Mouse (Mus musculus) kidney, embryonic 15.5 days (tissue): ENCODE measurements around the gene Malrd1. TPM values are rescaled to one million over a fixed set of nuclear protein-coding genes. Genes with fewer than 3 reads are reported as not detected.
"Not testable (repeated sequence)": the region's sequence is repeated elsewhere in the genome, so short reads cannot be mapped to it uniquely, and the experiment has no call there.

Experiments used
- ATAC-seq: fragments of 200-750 bp; cut with Nextera tagmentation; replicated peaks from 2 replicates; pipeline ENCODE4 v1.8.0; 2017; ENCODE audit warnings: moderate TSS enrichment; ENCODE audit not compliant: low FRiP score
- H3K27ac ChIP-seq: fragments of 300-500 bp; sonication (generic); 2 replicates; pipeline ENCODE4 v1.5.1; 2015; ENCODE audit warnings: mild to moderate bottlenecking, inconsistent platforms
- H3K27me3 ChIP-seq: fragments of 300-500 bp; sonication (generic); 2 replicates; pipeline ENCODE4 v1.6.1; 2015; ENCODE audit warnings: inconsistent platforms
- H3K36me3 ChIP-seq: fragments of 300-500 bp; sonication (generic); 2 replicates; pipeline ENCODE4 v1.6.1; 2015; ENCODE audit warnings: inconsistent platforms
- H3K4me1 ChIP-seq: fragments of 300-500 bp; sonication (generic); 2 replicates; pipeline ENCODE4 v1.6.1; 2015; ENCODE audit warnings: inconsistent platforms
- H3K4me2 ChIP-seq: fragments of 300-500 bp; sonication (generic); 2 replicates; pipeline ENCODE4 v1.6.1; 2015; ENCODE audit warnings: moderate library complexity, mild to moderate bottlenecking, inconsistent platforms
- H3K4me3 ChIP-seq: fragments of 300-500 bp; sonication (generic); replicated peaks from 2 replicates; pipeline ENCODE4 v1.5.1; 2015; ENCODE audit warnings: mild to moderate bottlenecking, inconsistent platforms
- H3K9ac ChIP-seq: fragments of 300-500 bp; sonication (generic); 2 replicates; pipeline ENCODE4 v1.6.1; 2015; ENCODE audit warnings: mild to moderate bottlenecking, inconsistent platforms
- H3K9me3 ChIP-seq: fragments of 300-500 bp; sonication (generic); replicated peaks from 2 replicates; pipeline ENCODE4 v1.6.1; 2016; ENCODE audit warnings: inconsistent platforms
- WGBS: fragments of 180-500 bp; shearing (Covaris S2); methylation state at CpG from one replicate; pipeline ENCODE4 v1.1.7; 2015; ENCODE audit warnings: mixed read lengths; 5-methylcytosine and 5-hydroxymethylcytosine counted together
- polyA plus RNA-seq: library from polyadenylated mRNA; unstranded; fragments of >200 nt; fragmentation: Nextera tagmentation; extraction: Ambion mirVana; gene quantifications from 2 replicates; pipeline ENCODE4 v1.2.1, GENCODE M21; 2015

Gene Malrd1
- polyA plus RNA-seq, 1 experiment from 2014 or later: 0.29 TPM

- Histone ChIP-seq H3K4me3 (no peak overlapping the region), H3K4me2 (no peak overlapping the region), H3K27me3 (no peaks in the 10 kb centered on the region), H3K4me1 (no peaks in the 10 kb centered on the region), H3K27ac (no peak overlapping the region), H3K9ac (no peak overlapping the region), H3K9me3 (no peaks in the 10 kb centered on the region), H3K36me3 (no peaks in the 10 kb centered on the region)
- 30% methylated on average over 7 of the region's 7 CpGs for WGBS
- no peak for ATAC-seq
These were observed 343.1 kb downstream of the Malrd1 start for GRCm38 (mm10) chr2:15869380-15869779.

- no peak for ATAC-seq
- Histone ChIP-seq H3K4me1 (no peaks in the 10 kb centered on the region), H3K4me3 (no peak overlapping the region), H3K9ac (no peak overlapping the region), H3K27me3 (no peaks in the 10 kb centered on the region), H3K9me3 (no peaks in the 10 kb centered on the region), H3K27ac (no peak overlapping the region), H3K4me2 (no peak overlapping the region), H3K36me3 (no peaks in the 10 kb centered on the region)
- whole genome bisulfite sequencing: 77% methylated on average over 1 of the region's 1 CpGs
These were observed 367.3 kb downstream of the Malrd1 start for GRCm38 (mm10) chr2:15893418-15894120.

GRCm38 (mm10) chr2:15925432-15925831, 399.2 kb downstream of the Malrd1 start:
- no peak overlapping the region for H3K4me2 ChIP-seq
- no peak for ATAC-seq
- H3K27me3 ChIP-seq: no peaks in the 10 kb centered on the region
- H3K27ac ChIP-seq: no peak overlapping the region
- H3K4me3 ChIP-seq: no peak overlapping the region
- H3K9me3 ChIP-seq: no peaks in the 10 kb centered on the region
- WGBS: 43% methylated on average over 3 of the region's 3 CpGs
- no peaks in the 10 kb centered on the region for H3K36me3 ChIP-seq
- H3K4me1 ChIP-seq: no peaks in the 10 kb centered on the region
- H3K9ac ChIP-seq: no peak overlapping the region

GRCm38 (mm10) chr2:15926041-15926440, 399.8 kb downstream of the Malrd1 start:
- no peak for ATAC-seq
- no peak overlapping the region for H3K27ac ChIP-seq
- H3K9me3 ChIP-seq: no peaks in the 10 kb centered on the region
- no peak overlapping the region for H3K4me2 ChIP-seq
- H3K4me1 ChIP-seq: no peaks in the 10 kb centered on the region
- no peak overlapping the region for H3K9ac ChIP-seq
- WGBS: 49% methylated on average over 1 of the region's 1 CpGs
- H3K4me3 ChIP-seq: no peak overlapping the region
- H3K36me3 ChIP-seq: no peaks in the 10 kb centered on the region
- H3K27me3 ChIP-seq: no peaks in the 10 kb centered on the region

GRCm38 (mm10) chr2:15931479-15931878, 405.2 kb downstream of the Malrd1 start:
- 79% methylated on average over 1 of the region's 1 CpGs for WGBS
- Histone ChIP-seq H3K36me3 (no peaks in the 10 kb centered on the region), H3K9ac (no peak overlapping the region), H3K4me1 (no peaks in the 10 kb centered on the region), H3K27ac (no peak overlapping the region), H3K9me3 (no peaks in the 10 kb centered on the region), H3K4me2 (no peak overlapping the region), H3K27me3 (no peaks in the 10 kb centered on the region), H3K4me3 (no peak overlapping the region)
- no peak for ATAC-seq

GRCm38 (mm10) chr2:15931924-15932323, 405.6 kb downstream of the Malrd1 start:
- H3K36me3 ChIP-seq: no peaks in the 10 kb centered on the region
- no peak overlapping the region for H3K4me2 ChIP-seq
- H3K27ac ChIP-seq: no peak overlapping the region
- no peaks in the 10 kb centered on the region for H3K9me3 ChIP-seq
- H3K27me3 ChIP-seq: no peaks in the 10 kb centered on the region
- H3K4me3 ChIP-seq: no peak overlapping the region
- H3K9ac ChIP-seq: no peak overlapping the region
- no peaks in the 10 kb centered on the region for H3K4me1 ChIP-seq
- ATAC-seq: no peak

- no peak for ATAC-seq
- no peak overlapping the region for H3K27ac ChIP-seq
- no peaks in the 10 kb centered on the region for H3K36me3 ChIP-seq
- whole genome bisulfite sequencing: 68% methylated on average over 1 of the region's 1 CpGs
- H3K9ac ChIP-seq: no peak overlapping the region
- no peak overlapping the region for H3K4me2 ChIP-seq
- no peaks in the 10 kb centered on the region for H3K4me1 ChIP-seq
- no peak overlapping the region for H3K4me3 ChIP-seq
- H3K9me3 ChIP-seq: no peaks in the 10 kb centered on the region
- no peaks in the 10 kb centered on the region for H3K27me3 ChIP-seq
These were observed 406.1 kb downstream of the Malrd1 start for GRCm38 (mm10) chr2:15932340-15932739.

GRCm38 (mm10) chr2:16002925-16003324, 476.6 kb downstream of the Malrd1 start:
- H3K4me2 ChIP-seq: no peak overlapping the region
- no peak overlapping the region for H3K27ac ChIP-seq
- no peaks in the 10 kb centered on the region for H3K36me3 ChIP-seq
- WGBS: 60% methylated on average over 2 of the region's 2 CpGs
- no peak overlapping the region for H3K4me3 ChIP-seq
- no peak overlapping the region for H3K9ac ChIP-seq
- no peak for ATAC-seq
- no peaks in the 10 kb centered on the region for H3K27me3 ChIP-seq
- no peaks in the 10 kb centered on the region for H3K4me1 ChIP-seq
- no peaks in the 10 kb centered on the region for H3K9me3 ChIP-seq

GRCm38 (mm10) chr2:16017046-16017445, 490.8 kb downstream of the Malrd1 start:
- H3K27ac ChIP-seq, H3K27me3 ChIP-seq, H3K36me3 ChIP-seq, H3K4me3 ChIP-seq, H3K9ac ChIP-seq, H3K9me3 ChIP-seq, H3K4me2 ChIP-seq, H3K4me1 ChIP-seq, ATAC-seq: not testable (repeated sequence)
- WGBS: 87% methylated on average over 2 of the region's 2 CpGs

- not testable (repeated sequence) for H3K27ac ChIP-seq, H3K4me1 ChIP-seq, H3K4me3 ChIP-seq, H3K9me3 ChIP-seq, H3K9ac ChIP-seq, H3K36me3 ChIP-seq, ATAC-seq, H3K27me3 ChIP-seq, H3K4me2 ChIP-seq
These were observed 491.4 kb downstream of the Malrd1 start for GRCm38 (mm10) chr2:16017719-16018118.

- Histone ChIP-seq H3K4me3 (no peak overlapping the region), H3K9ac (no peak overlapping the region), H3K4me2 (no peak overlapping the region), H3K27me3 (no peaks in the 10 kb centered on the region), H3K9me3 (no peaks in the 10 kb centered on the region), H3K27ac (no peak overlapping the region), H3K36me3 (no peaks in the 10 kb centered on the region), H3K4me1 (no peaks in the 10 kb centered on the region)
- ATAC-seq: no peak
- WGBS: 44% methylated on average over 12 of the region's 12 CpGs
These were observed 503.5 kb downstream of the Malrd1 start for GRCm38 (mm10) chr2:16029752-16030151.

- no peak overlapping the region for H3K4me3 ChIP-seq
- H3K27ac ChIP-seq: no peak overlapping the region
- no peak overlapping the region for H3K9ac ChIP-seq
- no peak overlapping the region for H3K4me2 ChIP-seq
- H3K4me1 ChIP-seq: no peaks in the 10 kb centered on the region
- 71% methylated on average over 4 of the region's 4 CpGs for WGBS
- no peaks in the 10 kb centered on the region for H3K9me3 ChIP-seq
- no peaks in the 10 kb centered on the region for H3K27me3 ChIP-seq
- no peak for ATAC-seq
- H3K36me3 ChIP-seq: no peaks in the 10 kb centered on the region
These were observed 505.3 kb downstream of the Malrd1 start for GRCm38 (mm10) chr2:16031559-16031958.

GRCm38 (mm10) chr2:16032804-16033203, 506.5 kb downstream of the Malrd1 start:
- H3K4me2 ChIP-seq: no peak overlapping the region
- no peaks in the 10 kb centered on the region for H3K9me3 ChIP-seq
- H3K4me3 ChIP-seq: no peak overlapping the region
- WGBS: 60% methylated on average over 3 of the region's 3 CpGs
- H3K27ac ChIP-seq: no peak overlapping the region
- no peak for ATAC-seq
- no peaks in the 10 kb centered on the region for H3K27me3 ChIP-seq
- H3K4me1 ChIP-seq: no peaks in the 10 kb centered on the region
- H3K36me3 ChIP-seq: no peaks in the 10 kb centered on the region
- no peak overlapping the region for H3K9ac ChIP-seq
